Mouse (Mus musculus): ENCODE measurements at regions not wholly inside any gene's neighbourhood (a gene's known extent, or its start where the extent isn't known, plus 50 kb on each side); places are given as distances from the start of the nearest gene placed in this dataset.
"Not testable (repeated sequence)": the region's sequence is repeated elsewhere in the genome, so short reads cannot be mapped to it uniquely, and the experiment has no call there.

DNA sequence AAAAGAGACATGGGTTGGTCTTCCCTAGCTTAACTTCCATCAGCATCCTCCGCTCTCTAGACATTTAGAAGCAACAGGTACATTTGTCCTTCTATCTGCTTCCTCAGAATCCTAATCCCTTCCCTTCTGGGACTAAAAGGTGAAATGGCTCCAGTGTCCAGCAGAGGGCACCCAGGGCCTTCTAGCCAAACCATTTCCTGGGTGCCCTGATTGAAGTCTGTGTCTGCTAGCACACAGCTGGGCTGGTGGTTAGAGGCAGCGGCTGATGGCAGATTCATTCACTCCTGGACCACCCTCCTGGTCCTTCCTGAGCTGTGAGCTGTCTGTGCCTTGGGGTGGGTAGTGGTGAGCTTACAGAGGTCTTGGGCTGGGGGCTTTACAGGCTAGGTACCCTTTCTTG is 76.5 kb upstream of the Col13a1 start:
- no peak for DNase-seq (ENCODE audit: low spot score)

DNA sequence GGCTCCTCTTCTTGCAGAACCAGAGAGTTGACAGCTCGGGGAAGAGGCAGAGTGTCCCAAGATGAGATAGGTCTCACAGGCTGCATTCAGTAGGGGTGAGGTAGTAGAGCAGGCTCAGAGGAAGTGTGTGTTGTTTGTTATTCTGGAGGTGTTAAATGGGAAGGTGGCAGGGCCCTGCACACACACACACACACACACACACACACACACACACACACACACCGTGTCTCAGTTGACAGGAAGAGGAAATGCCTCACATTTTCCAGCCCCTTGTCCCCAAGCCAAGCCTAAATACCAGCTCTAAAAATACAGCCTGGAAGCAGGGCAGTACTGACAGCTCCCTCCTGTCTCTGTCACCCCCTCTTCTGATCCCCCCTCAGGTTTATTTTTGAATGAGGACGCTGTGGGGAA is 70.9 kb upstream of the Col13a1 start:
- DNase-seq (ENCODE audit: low spot score), result no peak

DNA sequence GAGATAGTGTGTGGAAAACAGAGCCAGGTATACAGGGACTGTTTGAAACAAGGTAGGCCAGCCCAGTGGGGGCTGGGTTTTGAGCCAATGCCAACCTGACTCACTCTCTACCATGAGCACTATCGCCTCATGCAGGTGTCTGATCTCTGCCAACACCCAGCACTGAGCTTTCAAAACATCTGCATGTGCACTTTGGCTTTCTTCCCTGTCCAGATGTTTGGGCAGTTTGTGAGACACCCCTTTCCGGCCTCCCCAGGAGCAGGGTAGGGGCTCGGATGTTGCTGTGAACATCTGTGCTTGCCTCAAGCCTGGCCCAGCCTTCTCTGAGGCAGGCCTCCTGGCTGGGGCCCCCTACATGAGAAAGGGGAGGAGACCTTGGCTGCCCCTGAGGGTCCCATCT is 65.5 kb upstream of the Col13a1 start:
- no peak for DNase-seq (ENCODE audit: low spot score)

DNA sequence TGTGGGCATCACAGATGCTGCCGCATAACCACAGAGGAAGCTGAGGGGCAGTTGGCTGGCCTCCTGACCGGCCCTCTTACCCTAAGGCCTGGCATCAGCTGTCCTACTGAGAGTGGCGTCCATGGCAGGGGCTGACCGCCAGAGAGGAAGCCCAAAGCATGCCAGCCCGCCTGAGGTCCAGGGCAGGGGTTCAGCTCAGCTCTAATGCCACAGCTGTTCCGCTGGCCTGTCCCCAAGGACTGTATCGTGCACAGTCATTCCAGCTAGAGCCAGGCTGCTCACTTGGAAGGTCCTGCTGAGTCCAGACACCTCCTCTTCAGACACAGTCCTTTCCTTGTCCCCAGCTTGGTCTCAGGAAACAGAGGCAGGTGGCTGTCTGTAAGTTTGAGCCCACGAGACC is 61.0 kb upstream of the Col13a1 start:
- no peak for DNase-seq (ENCODE audit: low spot score)

DNA sequence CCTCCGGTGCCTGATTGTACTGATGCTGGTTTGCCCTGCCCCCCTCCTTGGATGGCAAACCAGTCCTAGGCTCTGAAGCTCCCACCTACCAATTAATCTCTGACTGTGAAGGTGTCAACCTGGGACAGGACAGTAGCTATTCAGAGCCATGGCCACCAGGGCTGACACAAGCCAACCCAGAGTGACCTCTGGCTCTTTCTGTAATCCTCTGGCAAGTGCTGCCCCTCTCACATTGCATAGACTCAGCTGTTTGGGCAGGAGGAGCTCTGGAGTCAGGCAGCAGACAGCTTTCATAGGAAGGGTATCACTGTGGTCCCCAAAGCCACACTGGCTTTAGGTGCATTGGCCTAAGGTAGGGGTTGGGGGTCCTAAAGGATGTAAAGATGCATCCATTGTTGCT is 59.7 kb upstream of the Col13a1 start:
- no peak for DNase-seq (ENCODE audit: low spot score)

DNA sequence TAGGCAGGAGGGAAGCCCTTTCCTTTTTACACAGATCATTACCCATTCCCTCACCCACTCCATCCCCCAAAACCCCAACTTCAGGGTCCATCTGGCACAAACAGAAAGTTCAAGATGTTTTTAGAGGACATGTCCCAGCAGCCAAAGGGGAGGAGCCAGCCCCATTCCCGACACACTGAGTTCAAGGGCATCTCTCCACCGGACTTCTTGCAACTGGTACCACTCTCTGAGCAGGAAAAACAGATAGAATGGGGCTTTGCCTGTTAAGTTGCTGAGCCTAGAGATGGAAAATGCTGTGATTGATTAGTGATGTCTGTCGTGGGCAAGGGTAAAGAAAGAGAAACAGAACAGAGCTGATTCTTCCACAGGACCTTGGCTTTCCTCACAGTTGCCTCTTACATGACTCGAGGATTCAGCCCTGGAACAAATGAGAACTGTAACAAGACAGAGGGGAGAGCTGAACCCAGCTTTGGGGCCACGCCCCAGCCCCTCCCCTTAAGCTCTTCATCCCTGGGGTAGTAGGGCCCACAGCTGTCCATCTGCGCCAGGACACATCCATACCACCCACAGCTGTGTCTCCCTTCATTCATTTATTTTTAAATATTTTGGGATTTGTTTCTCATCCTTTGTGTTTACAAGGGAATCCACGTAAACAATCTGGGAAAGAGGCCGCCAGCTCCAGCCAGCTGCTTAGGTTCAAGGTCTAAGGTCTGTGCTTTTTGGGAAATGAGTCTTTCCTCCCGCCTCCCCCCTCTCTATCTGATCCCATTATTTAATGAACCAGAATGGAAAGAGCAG is 58.7 kb upstream of the Col13a1 start:
- peak; percentile 32 for DNase-seq (ENCODE audit: low spot score)

DNA sequence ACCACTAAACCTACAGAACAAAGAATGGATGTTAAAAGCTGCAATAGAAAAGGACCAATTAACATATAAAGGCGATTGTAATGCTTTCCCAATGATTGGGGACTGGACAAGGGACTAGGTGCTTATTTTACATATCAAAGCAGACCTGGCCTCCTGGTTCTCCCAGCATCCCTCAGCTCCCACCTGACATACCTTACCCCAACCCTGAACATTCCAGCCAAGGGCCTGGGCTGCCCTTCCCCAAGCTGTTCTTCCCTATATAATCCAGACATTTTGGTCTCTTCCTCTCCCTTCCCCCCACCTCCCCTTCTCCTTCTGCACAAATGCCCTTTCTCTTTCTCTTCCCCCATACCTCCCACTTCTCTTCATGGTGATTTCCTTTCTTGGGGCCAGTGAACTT is 57.9 kb upstream of the Col13a1 start:
- DNase-seq (ENCODE audit: low spot score), result no peak

DNA sequence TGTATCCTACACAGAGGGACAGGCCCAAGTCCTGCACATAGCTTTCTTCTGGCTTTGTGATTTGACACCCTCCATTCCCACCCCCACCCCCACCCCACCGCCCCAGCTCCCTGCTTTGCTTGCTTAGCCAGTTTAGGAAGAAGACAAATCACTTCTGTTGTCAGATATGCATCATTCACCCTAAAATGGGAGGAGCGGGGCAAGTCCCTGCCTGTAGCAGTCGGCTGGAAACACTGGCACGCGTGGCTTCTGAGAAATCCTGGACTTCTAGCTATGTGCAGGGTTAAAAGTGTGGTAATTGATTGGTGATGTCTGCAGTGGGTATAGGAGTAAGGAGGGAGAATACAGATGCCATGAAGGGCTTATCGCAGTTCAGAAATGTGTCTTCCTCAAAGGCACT is 55.4 kb upstream of the Col13a1 start:
- DNase-seq (ENCODE audit: low spot score), result no peak

DNA sequence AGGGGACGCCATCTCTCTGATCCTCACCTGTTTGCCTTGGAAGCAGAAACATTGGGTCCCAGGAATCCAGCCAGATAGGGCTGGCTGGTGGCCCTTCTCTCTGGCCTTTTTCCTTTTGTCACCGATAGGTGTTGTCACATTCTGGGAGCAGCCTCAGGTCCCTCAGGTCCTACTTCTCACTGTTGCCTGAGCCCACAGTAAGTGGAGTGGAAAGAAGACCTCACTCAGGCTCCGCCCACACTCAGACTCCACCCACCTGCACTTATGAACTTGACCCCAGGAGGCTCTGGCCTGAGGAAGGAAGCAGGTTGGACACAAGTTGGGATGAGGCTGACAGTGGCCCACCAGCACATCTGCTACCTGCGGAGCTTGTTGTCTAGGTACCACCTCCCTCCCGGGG is 54.8 kb upstream of the Col13a1 start:
- no peak for DNase-seq (ENCODE audit: low spot score)

DNA sequence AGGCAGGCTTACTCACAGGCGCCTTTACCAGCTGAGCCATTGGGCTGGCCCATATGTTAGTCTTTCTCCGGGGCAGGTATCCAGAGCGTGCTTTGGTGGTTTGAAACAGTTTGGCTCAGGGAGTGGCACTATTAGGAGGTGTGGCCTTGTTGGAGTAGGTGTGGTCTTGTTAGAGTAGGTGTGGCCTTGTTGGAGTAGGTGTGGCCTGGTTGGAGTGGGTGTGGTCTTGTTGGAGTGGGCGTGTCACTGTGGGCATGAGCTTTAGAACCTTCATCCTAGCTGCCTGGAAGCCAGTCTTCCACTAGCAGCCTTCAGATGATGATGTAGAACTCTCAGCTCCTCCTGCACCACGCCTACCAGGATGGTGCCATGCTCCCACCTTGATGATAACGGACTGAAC is 53.1 kb upstream of the Col13a1 start:
- DNase-seq (ENCODE audit: low spot score), result not testable (repeated sequence)

DNA sequence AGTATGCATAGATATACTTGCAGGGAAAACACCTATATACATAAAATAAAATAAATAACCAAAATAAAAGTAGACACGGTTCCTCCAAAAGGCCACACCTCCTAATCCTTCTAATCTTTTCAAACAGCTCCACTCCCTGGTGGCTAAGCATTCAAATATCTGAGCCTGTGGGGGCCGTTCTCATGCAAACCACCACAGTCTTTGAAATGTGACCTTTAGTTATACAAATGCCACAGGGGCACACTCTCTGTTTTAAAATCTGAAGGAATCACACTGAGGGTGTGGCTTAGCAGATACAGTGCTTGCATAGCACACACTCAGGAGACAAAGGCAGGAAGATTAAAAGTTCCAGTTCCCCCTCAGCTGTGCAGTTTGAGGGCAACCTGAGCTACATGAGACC is 50.4 kb upstream of the Col13a1 start:
- DNase-seq (ENCODE audit: low spot score), result no peak
